In the genomic region with DNA sequence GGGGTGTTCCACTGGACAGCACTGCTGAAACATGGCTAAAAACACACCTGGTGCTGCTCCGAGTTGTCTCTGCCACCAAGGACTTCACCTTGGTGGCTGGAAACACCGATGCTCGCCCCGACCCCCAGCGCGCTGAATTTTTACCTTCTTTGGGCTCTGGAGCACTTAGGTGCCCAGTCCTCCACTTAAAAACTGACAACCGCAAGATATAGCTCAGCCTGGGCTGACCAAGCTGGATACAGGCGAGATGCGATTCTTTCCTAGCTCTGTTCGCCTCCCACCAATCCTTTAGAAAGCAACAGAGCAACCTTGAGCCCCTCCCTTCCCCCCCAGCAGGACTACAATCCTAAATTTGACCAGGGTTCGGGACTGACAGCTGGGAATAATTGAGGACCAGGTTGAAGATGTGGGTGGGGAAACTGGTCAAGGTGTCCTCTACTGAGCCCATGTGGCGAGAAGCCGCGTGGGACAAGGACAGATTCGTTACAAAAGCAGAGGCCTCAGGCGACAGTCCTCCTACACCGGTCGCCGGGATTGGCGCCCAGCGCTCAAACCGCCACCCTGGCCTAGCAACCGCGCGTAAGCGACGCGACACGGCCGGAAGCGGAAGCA, we compare ENCODE assay signal across 8 mouse cellular contexts. TPM values are rescaled to one million over a fixed set of nuclear protein-coding genes. Genes with fewer than 3 reads are reported as not detected.
A peak's percentile ranks its signal among the peaks of the same experiment; 100 is the strongest.
DNase-seq lines count a peak whose midpoint lies in the region; ATAC-seq and TF ChIP-seq lines count a peak whose summit lies in the region.

No protein-coding gene starts in this region.

- H3K9ac ChIP-seq in kidney, embryonic 16.5 days (replicated peaks; ENCODE audit: low read length): peak overlapping the region; percentile 73
- peak overlapping the region; percentile 59 for H3K9ac ChIP-seq in heart, postnatal 0 days (replicated peaks; ENCODE audit: low read depth, low read length)
- H3K9ac ChIP-seq in liver, embryonic 16.5 days (ENCODE audit: low read depth, low read length): peak overlapping the region; percentile 70
- peak overlapping the region; percentile 79 for H3K9ac ChIP-seq in stomach, embryonic 16.5 days (ENCODE audit: low read length)

- H3K27ac ChIP-seq in kidney, embryonic 16.5 days (ENCODE audit: low read length): peak overlapping the region; percentile 97
- H3K27ac ChIP-seq in heart, postnatal 0 days (ENCODE audit: low read depth): peak overlapping the region; percentile 96
- H3K27ac ChIP-seq in liver, embryonic 16.5 days (ENCODE audit: low read length): peak overlapping the region; percentile 95
- H3K27ac ChIP-seq in stomach, embryonic 16.5 days (ENCODE audit: low read length): peak overlapping the region; percentile 97

- TF ChIP-seq EP300 in heart, postnatal 0 days (IDR thresholded peaks at IDR 0.05; ENCODE audit: low read depth): no peak

- H3K4me3 ChIP-seq in kidney, embryonic 16.5 days (ENCODE audit: low read length): peak overlapping the region; percentile 60
- peak overlapping the region; percentile 62 for H3K4me3 ChIP-seq in heart, postnatal 0 days (ENCODE audit: low read depth, low read length)
- H3K4me3 ChIP-seq in liver, embryonic 16.5 days (ENCODE audit: low read depth, low read length): peak overlapping the region; percentile 64
- H3K4me3 ChIP-seq in stomach, embryonic 16.5 days (replicated peaks; ENCODE audit: low read length): peak overlapping the region; percentile 61

- H3K4me1 ChIP-seq in kidney, embryonic 16.5 days (ENCODE audit: insufficient read depth, low read length): 0 out of 2 replicates have a peak, but pooled peaks cover 3% of the 10 kb centered on the region
- no peaks in the 10 kb centered on the region for H3K4me1 ChIP-seq in heart, postnatal 0 days (ENCODE audit: control insufficient read depth, insufficient read depth)
- H3K4me1 ChIP-seq in liver, embryonic 16.5 days (ENCODE audit: control insufficient read depth, low read depth, low read length): no peaks in the 10 kb centered on the region; the same call in 1 of the 2 replicates
- 0 out of 2 replicates have a peak, but pooled peaks cover 3% of the 10 kb centered on the region for H3K4me1 ChIP-seq in stomach, embryonic 16.5 days (ENCODE audit: control insufficient read depth, insufficient read depth, low read length)

- H3K4me2 ChIP-seq in kidney, embryonic 16.5 days (replicated peaks; ENCODE audit: low read depth, low read length): peak overlapping the region; percentile 74
- peak overlapping the region; percentile 91 for H3K4me2 ChIP-seq in heart, postnatal 0 days (ENCODE audit: low read depth, low read length)
- H3K4me2 ChIP-seq in liver, embryonic 16.5 days (ENCODE audit: low read depth, low read length): peak overlapping the region; percentile 78
- H3K4me2 ChIP-seq in stomach, embryonic 16.5 days (ENCODE audit: low read depth, low read length): peak overlapping the region; percentile 68

- 0 out of 2 replicates have a peak, but pooled peaks cover 4% of the 10 kb centered on the region for H3K36me3 ChIP-seq in kidney, embryonic 16.5 days (ENCODE audit: insufficient read depth, low read length)
- peaks cover 5% of the 10 kb centered on the region for H3K36me3 ChIP-seq in heart, postnatal 0 days (replicated peaks; ENCODE audit: control insufficient read depth, insufficient read depth, low read length)
- H3K36me3 ChIP-seq in liver, embryonic 16.5 days (ENCODE audit: control insufficient read depth, insufficient read depth): peaks cover 2% of the 10 kb centered on the region
- no peaks in the 10 kb centered on the region for H3K36me3 ChIP-seq in stomach, embryonic 16.5 days (ENCODE audit: control insufficient read depth, insufficient read depth, low read length)

- H3K9me3 ChIP-seq in kidney, embryonic 16.5 days (ENCODE audit: low read length): no peaks in the 10 kb centered on the region
- H3K9me3 ChIP-seq in heart, postnatal 0 days (replicated peaks; ENCODE audit: control insufficient read depth, low read length): no peaks in the 10 kb centered on the region
- H3K9me3 ChIP-seq in liver, embryonic 16.5 days (replicated peaks; ENCODE audit: control insufficient read depth, low read length): no peaks in the 10 kb centered on the region
- no peaks in the 10 kb centered on the region for H3K9me3 ChIP-seq in stomach, embryonic 16.5 days (replicated peaks; ENCODE audit: control insufficient read depth, low read length)

- peak; percentile 4 for ATAC-seq in kidney, embryonic 16.5 days (ENCODE audit: low FRiP score, low TSS enrichment)
- peak; percentile 80 for ATAC-seq in CD4-positive, CD25-positive, alpha-beta regulatory T cell, adult 4 months
- ATAC-seq in heart, postnatal 0 days (ENCODE audit: insufficient read depth, low read depth): no peak
- ATAC-seq in liver, embryonic 16.5 days (ENCODE audit: low read depth): no peak
- no peak; the same call in 1 of the 2 replicates for ATAC-seq in stomach, embryonic 16.5 days (ENCODE audit: insufficient read depth, low FRiP score)

- no peak for TF ChIP-seq CTCF in heart, postnatal 0 days (IDR thresholded peaks at IDR 0.05; ENCODE audit: low read depth)

- DNase-seq in kidney, postnatal 25 days: no peak
- DNase-seq in adipocyte (ENCODE audit: low spot score): peak; percentile 9
- DNase-seq in heart, postnatal 0 days (ENCODE audit: low spot score): no peak
- DNase-seq in embryo, embryonic 11 days: no peak

- 15% methylated on average over 31 of the region's 31 CpGs for WGBS in kidney, embryonic 16.5 days
- WGBS in heart, postnatal 0 days: 17% methylated on average over 28 of the region's 31 CpGs
- WGBS in liver, embryonic 16.5 days (ENCODE audit: insufficient replicate concordance): 17% methylated on average over 31 of the region's 31 CpGs
- 21% methylated on average over 31 of the region's 31 CpGs for WGBS in stomach, embryonic 16.5 days

- peaks cover 4% of the 10 kb centered on the region; the same call in 1 of the 2 replicates for H3K27me3 ChIP-seq in kidney, embryonic 16.5 days (ENCODE audit: insufficient read depth, low read length)
- no peaks in the 10 kb centered on the region for H3K27me3 ChIP-seq in heart, postnatal 0 days (ENCODE audit: control insufficient read depth, insufficient read depth, low read length)
- H3K27me3 ChIP-seq in liver, embryonic 16.5 days (ENCODE audit: control insufficient read depth, insufficient read depth, low read depth, low read length): no peaks in the 10 kb centered on the region
- H3K27me3 ChIP-seq in stomach, embryonic 16.5 days (ENCODE audit: control insufficient read depth, insufficient read depth, low read length): no peaks in the 10 kb centered on the region; the same call in 1 of the 2 replicates

RNA-seq across cellular contexts. Expression of gene Msl3, which starts 0.7 kb away (rescaled TPM):
- polyA plus RNA-seq in kidney, embryonic 16.5 days (2015; fragmentation: Nextera tagmentation; extraction: Ambion mirVana): 40.5 and 43.8 TPM in 2 replicates
- 10 to 100 TPM; 39.3 to 40.3 TPM for polyA plus RNA-seq in CD4-positive, CD25-positive, alpha-beta regulatory T cell, adult 4 months (2017; shearing (Covaris generic))
- 48.5 and 53.4 TPM in 2 replicates for total RNA-seq in heart, postnatal 0 days (2014; rRNA removed; ENCODE audit: low replicate concordance)
- polyA plus RNA-seq in heart, postnatal 0 days (2015; fragmentation: Nextera tagmentation; extraction: Ambion mirVana): 31.7 and 35.5 TPM in 2 replicates
- 14.6 and 16.0 TPM in 2 replicates for polyA plus RNA-seq in liver, embryonic 16.5 days (2015; fragmentation: Nextera tagmentation; extraction: Ambion mirVana)
- polyA plus RNA-seq in stomach, embryonic 16.5 days (2015; fragmentation: Nextera tagmentation; extraction: Ambion mirVana): 38.2 and 42.1 TPM in 2 replicates

Comparison
In these comparisons a context has a peak if more than half of its experiments do, and no peak if none do; other contexts are left out.
1. ATAC-seq: peak in kidney, embryonic 16.5 days (single experiment) and CD4-positive, CD25-positive, alpha-beta regulatory T cell, adult 4 months (single experiment); none in heart, postnatal 0 days (single experiment), liver, embryonic 16.5 days (single experiment) and stomach, embryonic 16.5 days (single experiment).
2. Peak in every context shown above with its lines, with median percentiles within 50 percentile points of each other: H3K27ac ChIP-seq, H3K4me2 ChIP-seq, H3K4me3 ChIP-seq and H3K9ac ChIP-seq.